ENCODE assay signal across 15 mouse cellular contexts in the genomic region with DNA sequence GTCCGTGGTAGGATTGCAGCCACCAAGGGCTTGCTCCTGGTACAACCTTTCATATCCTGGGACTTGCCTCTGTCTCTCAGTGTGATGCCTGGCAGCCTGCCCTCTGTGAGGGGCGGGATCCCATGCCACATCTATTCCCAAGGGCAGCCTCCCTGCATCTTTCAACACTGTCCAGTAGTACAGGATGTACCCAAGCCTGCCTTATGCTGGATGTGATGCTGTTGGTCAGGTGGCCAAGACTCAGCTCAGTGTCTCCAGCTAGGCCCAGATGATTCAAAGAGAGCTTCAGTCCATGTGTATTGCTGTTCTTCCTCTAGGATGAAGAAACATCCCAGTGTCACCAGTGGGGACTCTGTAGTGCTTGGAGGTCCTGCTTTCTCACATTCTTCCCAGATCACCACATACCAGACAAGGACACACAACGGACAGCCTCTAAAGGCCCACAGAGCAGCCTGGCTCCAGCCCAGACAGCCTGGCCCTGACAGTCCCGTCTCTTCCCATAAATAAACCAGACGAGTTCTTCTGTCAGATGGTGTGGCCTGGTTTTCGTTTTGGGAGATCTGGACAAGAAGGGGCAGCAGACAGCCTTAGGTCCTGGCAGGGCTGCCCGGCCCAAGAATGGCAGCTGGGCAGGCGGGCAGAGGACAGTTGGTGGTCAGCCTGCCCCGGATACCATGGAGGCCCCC. TPM values are rescaled to one million over a fixed set of nuclear protein-coding genes. Genes with fewer than 3 reads are reported as not detected.
A peak's percentile ranks its signal among the peaks of the same experiment; 100 is the strongest.
DNase-seq lines count a peak whose midpoint lies in the region; ATAC-seq lines count a peak whose summit lies in the region.
"Had no signal": no experiment of that assay in that cellular context is flagged by ENCODE, and none has a peak within 500 bp of the region (broad histone marks: within the 10 kb centered on the region; RNA-seq: fewer than 3 reads in every experiment).

No protein-coding gene starts in this region.

- 53% methylated on average over 9 of the region's 9 CpGs for WGBS in intestine, embryonic 16.5 days
- 85% methylated on average over 9 of the region's 9 CpGs for WGBS in midbrain, embryonic 13.5 days

- peaks cover 5% of the 10 kb centered on the region; the same call in 1 of the 2 replicates for H3K4me1 ChIP-seq in intestine, embryonic 16.5 days (ENCODE audit: control insufficient read depth, insufficient read depth, low read length)
- H3K4me1 ChIP-seq in midbrain, embryonic 13.5 days (replicated peaks): no peaks in the 10 kb centered on the region
- H3K4me1 ChIP-seq: embryonic facial prominence, embryonic 12.5 days; forebrain, embryonic 12.5 days had no signal

- no peak overlapping the region for H3K4me3 ChIP-seq in intestine, embryonic 16.5 days (ENCODE audit: low read length)
- H3K4me3 ChIP-seq in midbrain, embryonic 13.5 days (replicated peaks): no peak overlapping the region
- H3K4me3 ChIP-seq: embryonic facial prominence, embryonic 12.5 days; forebrain, embryonic 12.5 days; neural tube, embryonic 12.5 days had no signal

- H3K9me3 ChIP-seq in intestine, embryonic 16.5 days (ENCODE audit: control insufficient read depth, low read length): no peaks in the 10 kb centered on the region
- H3K9me3 ChIP-seq in midbrain, embryonic 13.5 days: no peaks in the 10 kb centered on the region
- H3K9me3 ChIP-seq: embryonic facial prominence, embryonic 12.5 days; forebrain, embryonic 12.5 days; neural tube, embryonic 12.5 days had no signal

- no peak overlapping the region for H3K9ac ChIP-seq in intestine, embryonic 16.5 days (ENCODE audit: low read depth, low read length)
- no peak overlapping the region for H3K9ac ChIP-seq in midbrain, embryonic 13.5 days (replicated peaks)
- H3K9ac ChIP-seq: embryonic facial prominence, embryonic 12.5 days; forebrain, embryonic 12.5 days; neural tube, embryonic 12.5 days had no signal

- no peaks in the 10 kb centered on the region for H3K27me3 ChIP-seq in intestine, embryonic 16.5 days (replicated peaks; ENCODE audit: control insufficient read depth, insufficient read depth, low read length)
- no peaks in the 10 kb centered on the region for H3K27me3 ChIP-seq in midbrain, embryonic 13.5 days
- H3K27me3 ChIP-seq: embryonic facial prominence, embryonic 12.5 days; forebrain, embryonic 12.5 days; neural tube, embryonic 12.5 days had no signal

- H3K36me3 ChIP-seq in intestine, embryonic 16.5 days (ENCODE audit: control insufficient read depth, insufficient read depth, low read length): no peaks in the 10 kb centered on the region
- H3K36me3 ChIP-seq in midbrain, embryonic 13.5 days: no peaks in the 10 kb centered on the region
- H3K36me3 ChIP-seq: embryonic facial prominence, embryonic 12.5 days; forebrain, embryonic 12.5 days; neural tube, embryonic 12.5 days had no signal

- peak; percentile 16; the same call in 1 of the 2 replicates for ATAC-seq in intestine, embryonic 16.5 days
- no peak for ATAC-seq in midbrain, embryonic 13.5 days

- no peak overlapping the region for H3K27ac ChIP-seq in intestine, embryonic 16.5 days (ENCODE audit: low read length)
- H3K27ac ChIP-seq in midbrain, embryonic 13.5 days: no peak overlapping the region
- H3K27ac ChIP-seq: embryonic facial prominence, embryonic 12.5 days; forebrain, embryonic 12.5 days; neural tube, embryonic 12.5 days had no signal

- DNase-seq in heart, adult 18-20 months: peak; percentile 67 to 74
- no peak for DNase-seq in heart, adult 8-10 months (ENCODE audit: low spot score)
- peak; percentile 44 to 46 for DNase-seq in cerebellum, adult 18-20 months
- DNase-seq in heart, adult 9 months (ENCODE audit: low spot score in 2 of 2): peak; percentile 55 to 62
- no peak for DNase-seq in testis, postnatal 10 days (ENCODE audit: low spot score)
- no peak for DNase-seq in layer of hippocampus, postnatal 10 days (ENCODE audit: low spot score in 2 of 2)
- DNase-seq: kidney, adult 9 months had no signal

- no peak overlapping the region for H3K4me2 ChIP-seq in intestine, embryonic 16.5 days (ENCODE audit: low read depth, low read length)
- no peak overlapping the region for H3K4me2 ChIP-seq in midbrain, embryonic 13.5 days (replicated peaks)
- H3K4me2 ChIP-seq: embryonic facial prominence, embryonic 12.5 days; forebrain, embryonic 12.5 days; liver, embryonic 11.5 days; midbrain, embryonic 11.5 days; neural tube, embryonic 12.5 days had no signal

RNA-seq across cellular contexts. Expression of a gene that starts 52.0 kb away (rescaled TPM):
- total RNA-seq in heart, adult 18-20 months (2021): 1 to 10 TPM; 7.3 to 8.2 TPM
- 1 to 10 TPM; 6.1 to 7.1 (median 6.8) TPM for total RNA-seq in heart, adult 8-10 months (2022)
- 6.5 and 7.8 TPM in 2 replicates for polyA plus RNA-seq in intestine, embryonic 16.5 days (2015; fragmentation: Nextera tagmentation; extraction: Ambion mirVana)
- 1 to 10 TPM; 7.7 to 9.6 TPM for total RNA-seq in layer of hippocampus, postnatal 10 days (2021)
- polyA plus RNA-seq in midbrain, embryonic 13.5 days (2015; fragmentation: Nextera tagmentation; extraction: Ambion mirVana): 1.6 and 1.9 TPM in 2 replicates
- total RNA-seq: CH12.LX had no signal

Comparison
In these comparisons a context has a peak if more than half of its experiments do, and no peak if none do; other contexts are left out.
1. DNase-seq: peak in heart, adult 18-20 months (2 of 2), cerebellum, adult 18-20 months (2 of 2) and heart, adult 9 months (2 of 2); none in heart, adult 8-10 months (single experiment), testis, postnatal 10 days (single experiment) and layer of hippocampus, postnatal 10 days (0 of 2).